Mouse (Mus musculus) pancreas, adult 10 weeks (tissue): ENCODE data around the gene Zic2. TPM values are rescaled to one million over a fixed set of nuclear protein-coding genes. Genes with fewer than 3 reads are reported as not detected.

Experiments used
- polyA plus RNA-seq: library from polyadenylated mRNA; stranded (reverse); fragments of 350-450 nt; fragmentation: Illumina TruSeq; extraction: RNeasy Lipid Tissue Mini Kit (QIAGEN cat#74804); gene quantifications from one replicate; pipeline ENCODE4 v1.2.3, GENCODE M21; 2015; ENCODE audit warnings: low read depth, low replicate concordance; ENCODE audit not compliant: insufficient read depth

The Zic2 gene
- polyA plus RNA-seq, result not detected

GRCm38 (mm10) chr14:122474891-122475556, at the start of gene Zic2:
Zic2 (plus strand) TSS chr14:122475435.

GRCm38 (mm10) chr14:122450496-122451382, 24.5 kb upstream of the Zic2 start, which contains the start of gene Gm5089:
Gm5089 (minus strand) TSS chr14:122451115.

GRCm38 (mm10) chr14:122464763-122465741, 10.2 kb upstream of the Zic2 start, which contains the start of gene Zic5:
Zic5 (minus strand) TSS chr14:122465677.

GRCm38 (mm10) chr14:122490441-122491328, 15.4 kb downstream of the Zic2 start, which contains the start of gene Gm10837:
Gm10837 (plus strand) TSS chr14:122490586.

Other genes starting within 250 kb of the Zic2 start
- gene Gm5089, start 24.3 kb upstream of the Zic2 start, polyA plus RNA-seq, result not detected
- gene Zic5, start 9.8 kb upstream of the Zic2 start, polyA plus RNA-seq, result not detected
- not detected for gene Gm10837, start 15.2 kb downstream of the Zic2 start, polyA plus RNA-seq
- 21.5 TPM for gene Pcca, start 58.9 kb downstream of the Zic2 start, polyA plus RNA-seq